Mouse (Mus musculus): ENCODE results near the gene Fam131b.

DNA sequence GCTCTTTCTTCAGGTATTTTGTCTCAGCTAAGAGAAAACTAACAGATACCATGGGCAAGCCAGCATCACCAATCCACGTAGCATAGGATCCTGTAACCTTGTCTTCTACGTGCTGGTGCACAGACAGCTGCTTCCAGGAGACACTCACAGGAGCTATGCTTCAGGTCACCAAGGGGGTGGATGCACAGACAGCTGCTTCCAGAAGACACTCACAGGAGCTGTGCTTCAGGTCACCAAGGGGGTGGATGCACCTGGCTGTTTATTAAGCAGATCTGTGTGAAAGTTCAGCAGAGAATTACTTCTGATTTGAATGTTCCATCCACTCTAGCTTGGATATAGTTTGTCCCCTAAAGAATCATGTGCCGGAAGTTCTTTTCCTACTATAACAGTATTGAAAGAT lies 6.5 kb upstream of the Fam131b start:
- TF ChIP-seq POLR2A (IDR thresholded peaks at IDR 0.05; ENCODE audit: borderline replicate concordance, extremely low read depth, insufficient read depth, insufficient read length, poor library complexity, severe bottlenecking) (no peak), CTCF (IDR thresholded peaks at IDR 0.05; ENCODE audit: borderline replicate concordance, extremely low read depth, insufficient read depth, insufficient read length) (no peak)

Data from brain, embryonic 14.5 days (tissue).